Mouse (Mus musculus) layer of hippocampus, adult 11-12 months (tissue): ENCODE measurements around the gene Gcm1.
"Not testable (repeated sequence)": the region's sequence is repeated elsewhere in the genome, so short reads cannot be mapped to it uniquely, and the experiment has no call there.

ENCODE experiments used
- DNase-seq: peaks from one replicate; pipeline ENCODE4 v3.0.0; 2022; ENCODE audit warnings: low spot score

Gene Gcm1

DNA sequence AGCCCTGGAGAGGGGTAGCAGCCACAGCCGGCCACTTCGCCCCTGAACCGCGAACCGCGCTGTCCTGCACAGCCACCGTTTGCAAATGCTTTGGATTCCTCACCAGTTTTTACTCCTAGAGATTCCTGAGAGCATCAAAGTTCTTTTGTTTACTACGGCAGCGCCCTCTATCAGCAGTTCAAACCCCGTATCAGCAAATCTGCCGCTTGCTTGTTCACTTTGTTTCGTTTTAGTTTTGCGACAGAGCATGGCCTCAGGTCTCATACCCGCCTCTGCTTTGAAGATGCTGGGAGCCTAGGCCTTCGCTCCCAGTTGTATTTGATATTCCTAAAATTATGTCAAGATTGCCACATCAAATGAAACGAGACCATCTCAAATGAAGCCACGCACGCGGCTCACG is 5.0 kb upstream of the Gcm1 start:
- no peak for DNase-seq

DNA sequence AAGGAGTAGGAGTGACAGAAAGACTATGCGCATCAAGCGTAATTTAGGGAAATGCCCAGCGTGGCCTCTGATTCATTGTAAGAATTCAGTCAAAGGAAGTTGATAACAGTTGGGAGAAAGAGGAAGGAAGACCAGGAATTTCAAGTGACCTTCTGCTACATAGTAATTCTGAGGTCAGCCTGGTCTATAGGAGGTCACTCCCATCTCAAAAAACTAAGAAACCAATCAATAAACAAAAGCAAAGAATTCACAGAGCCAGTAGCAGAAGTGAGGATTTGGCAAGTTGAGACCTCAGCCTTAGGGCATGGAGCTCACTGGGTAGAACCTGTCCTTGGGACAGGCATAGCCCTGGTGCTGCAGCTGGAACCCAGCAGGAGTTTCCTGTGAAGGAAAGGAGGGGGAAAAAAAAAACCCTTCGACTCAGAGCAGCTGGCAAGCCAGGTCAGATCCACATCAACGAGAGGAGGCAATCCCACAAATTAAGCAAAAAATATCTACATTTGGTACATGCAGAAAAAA is 1.2 kb upstream of the Gcm1 start:
- DNase-seq: no peak

GRCm38 (mm10) chr9:78053821-78054220 is 2.1 kb downstream of the Gcm1 start:
- no peak for DNase-seq

DNA sequence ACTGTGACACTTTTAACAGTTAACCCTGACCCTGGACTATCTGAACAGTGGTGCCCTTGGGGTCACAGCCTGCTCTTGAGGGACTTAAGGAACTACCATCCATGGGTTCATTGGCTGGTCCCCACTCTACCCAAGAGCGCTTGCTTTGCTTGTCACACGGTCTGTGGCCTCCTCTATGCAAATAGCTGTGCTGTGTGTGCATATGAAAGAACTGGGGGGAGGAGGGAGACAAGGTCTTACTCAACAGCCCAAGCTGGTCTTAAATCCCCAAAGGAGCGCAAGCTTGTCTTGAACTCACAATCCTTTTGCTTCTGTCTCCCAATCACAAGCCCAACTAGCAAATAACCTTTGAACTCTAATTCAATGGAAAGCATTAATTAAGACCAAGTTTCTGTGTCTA is 2.6 kb downstream of the Gcm1 start:
- DNase-seq: no peak

GRCm38 (mm10) chr9:78059525-78060120 is 7.9 kb downstream of the Gcm1 start:
- no peak for DNase-seq

DNA sequence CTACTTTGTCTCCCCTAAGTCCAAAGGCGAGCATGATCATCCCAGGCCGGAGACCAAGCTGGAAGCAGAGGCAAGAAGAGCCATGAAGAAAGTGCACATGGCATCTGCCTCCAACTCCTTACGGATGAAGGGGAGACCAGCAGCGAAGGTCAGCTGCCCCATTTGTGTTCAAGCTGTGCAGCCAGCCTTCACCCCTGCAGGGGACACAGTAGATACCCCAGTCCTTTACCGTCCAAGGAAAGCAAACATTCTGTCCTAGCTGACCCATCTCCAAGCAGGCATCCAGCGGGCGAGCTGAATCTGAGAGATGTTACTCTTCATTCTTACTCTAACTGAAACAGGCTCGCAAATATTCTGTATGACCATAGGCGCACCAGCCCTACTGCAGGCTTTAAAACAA is 10.7 kb downstream of the Gcm1 start:
- no peak for DNase-seq

- DNase-seq: no peak
These were observed 12.4 kb downstream of the Gcm1 start for GRCm38 (mm10) chr9:78064121-78064520.

DNA sequence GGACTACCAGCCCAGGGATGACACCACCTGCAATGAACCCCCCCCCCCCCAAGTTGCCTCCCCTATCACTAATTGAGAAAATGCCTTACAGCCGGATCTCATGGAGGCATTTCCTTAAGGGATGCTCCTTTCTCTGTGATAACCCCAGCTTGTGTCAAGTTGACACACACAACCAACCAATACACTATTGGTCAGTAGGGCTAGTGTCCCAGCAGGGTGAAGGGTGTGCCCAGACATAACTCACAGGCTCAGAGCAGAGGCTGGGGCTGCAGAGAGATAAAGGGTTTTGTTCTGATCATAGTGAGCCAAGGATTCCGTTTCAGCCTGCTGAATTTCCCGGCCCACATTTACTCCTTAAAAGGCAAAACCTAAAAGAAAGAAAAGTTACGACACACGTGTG is 18.8 kb downstream of the Gcm1 start:
- no peak for DNase-seq

GRCm38 (mm10) chr9:78071626-78072025 is 19.9 kb downstream of the Gcm1 start:
- no peak for DNase-seq

- DNase-seq: not testable (repeated sequence)
These were observed 21.6 kb downstream of the Gcm1 start for GRCm38 (mm10) chr9:78073291-78073690.

- no peak for DNase-seq
These were observed 22.1 kb downstream of the Gcm1 start for GRCm38 (mm10) chr9:78073713-78074340.

- no peak for DNase-seq
These were observed 23.5 kb downstream of the Gcm1 start for GRCm38 (mm10) chr9:78075256-78075655.

DNA sequence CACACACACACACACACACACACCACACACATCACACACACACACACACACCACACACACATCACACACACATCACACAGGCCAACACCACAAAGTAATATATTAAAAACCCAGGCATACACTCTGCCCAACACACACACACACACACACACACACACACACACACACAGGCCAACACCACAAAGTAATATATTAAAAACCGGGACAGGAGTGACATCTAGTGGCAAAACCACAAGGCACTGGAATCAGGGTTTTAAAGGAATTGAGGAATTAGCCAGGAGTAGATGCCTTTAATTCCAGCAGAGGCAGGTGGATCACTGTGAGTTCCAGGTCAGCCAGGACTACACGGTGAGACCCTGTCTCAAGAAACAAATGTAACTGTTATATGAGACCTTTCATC is 26.5 kb downstream of the Gcm1 start:
- DNase-seq: no peak

- no peak for DNase-seq
These were observed 30.1 kb downstream of the Gcm1 start for GRCm38 (mm10) chr9:78081835-78082234.

DNA sequence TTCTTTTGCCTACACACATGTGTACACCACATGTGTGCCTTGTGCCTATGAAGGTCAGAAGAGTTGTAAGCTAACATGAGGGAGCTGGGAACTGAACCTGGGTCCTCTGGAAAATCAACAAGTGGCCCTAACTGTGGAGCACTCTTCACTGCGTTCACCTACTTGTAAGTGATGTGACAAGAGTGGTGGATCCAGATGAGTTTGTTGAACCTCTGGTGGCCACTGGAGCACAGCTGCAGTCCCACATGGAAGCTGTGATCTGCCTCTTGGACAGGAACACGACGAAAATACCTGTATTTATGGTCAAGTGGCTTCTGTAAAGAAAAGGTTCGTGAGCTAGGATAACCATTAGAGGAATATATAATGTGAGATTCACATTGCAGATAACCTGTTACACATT is 32.6 kb downstream of the Gcm1 start:
- DNase-seq: no peak

DNA sequence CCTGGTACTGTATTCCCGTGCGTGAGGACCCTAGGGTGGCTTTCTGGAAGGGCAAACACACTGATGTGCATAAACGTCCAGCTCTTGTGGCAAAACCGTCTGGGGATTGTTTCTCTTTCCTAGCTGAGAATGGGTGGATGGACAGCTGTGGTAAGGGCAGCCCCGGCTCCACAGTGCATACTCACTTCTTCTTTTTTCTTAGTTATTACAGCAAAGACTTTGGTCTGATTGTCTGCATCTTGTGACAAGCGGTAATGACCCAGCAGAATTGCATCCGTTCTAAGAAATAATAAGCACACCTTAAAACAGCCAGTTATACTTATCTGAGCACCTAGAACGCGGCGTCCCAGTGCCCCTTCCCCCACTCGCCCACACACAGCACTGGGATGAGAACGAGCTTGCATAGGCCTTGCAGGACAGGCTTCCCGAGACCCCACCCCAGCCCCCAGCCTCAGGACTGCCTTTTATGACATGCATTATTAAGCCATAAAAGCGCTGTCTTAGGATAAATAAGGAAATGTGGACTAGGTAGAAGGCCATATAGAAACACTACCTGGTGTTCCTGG is 34.1 kb downstream of the Gcm1 start:
- no peak for DNase-seq

DNA sequence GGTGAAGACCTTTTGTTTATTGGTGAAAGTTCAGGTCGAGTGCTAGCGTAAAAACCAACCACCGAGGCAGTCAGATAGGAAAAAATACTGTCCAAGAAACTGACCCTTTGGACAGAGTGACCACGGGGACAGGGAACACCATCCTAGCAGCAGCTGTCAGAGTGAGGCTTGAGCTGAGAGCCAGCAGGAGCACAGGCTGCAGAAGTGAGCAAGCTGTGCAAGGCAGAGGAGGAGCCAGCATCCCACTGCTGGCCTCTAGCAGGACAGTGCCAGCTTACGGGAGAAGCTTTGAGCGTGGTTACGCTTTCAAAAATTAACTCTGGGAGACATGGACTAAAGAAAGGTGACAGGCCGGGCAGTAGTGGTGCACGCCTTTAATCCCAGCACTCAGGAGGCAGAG is 36.0 kb downstream of the Gcm1 start:
- no peak for DNase-seq

GRCm38 (mm10) chr9:78088521-78088920 is 36.8 kb downstream of the Gcm1 start:
- no peak for DNase-seq

DNA sequence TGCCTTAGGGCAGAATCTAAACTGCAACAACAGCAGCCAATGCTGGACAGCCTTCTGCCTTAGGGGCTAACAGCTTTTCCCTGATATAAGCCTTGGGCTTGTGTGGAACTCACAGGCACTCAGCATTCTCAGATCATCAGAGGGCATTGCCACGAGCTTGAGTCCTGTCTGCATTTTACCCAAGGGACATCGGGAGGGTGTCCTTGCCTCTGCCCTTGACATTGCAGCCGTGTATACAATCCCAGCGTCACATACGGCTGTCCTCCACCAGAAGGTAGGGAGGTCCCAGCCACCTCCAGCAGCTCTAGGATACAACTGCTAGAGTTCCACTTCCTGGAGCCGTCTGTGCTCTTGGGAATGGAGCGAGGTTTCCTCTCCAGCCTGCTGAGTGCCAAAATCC is 37.2 kb downstream of the Gcm1 start:
- DNase-seq: no peak

DNA sequence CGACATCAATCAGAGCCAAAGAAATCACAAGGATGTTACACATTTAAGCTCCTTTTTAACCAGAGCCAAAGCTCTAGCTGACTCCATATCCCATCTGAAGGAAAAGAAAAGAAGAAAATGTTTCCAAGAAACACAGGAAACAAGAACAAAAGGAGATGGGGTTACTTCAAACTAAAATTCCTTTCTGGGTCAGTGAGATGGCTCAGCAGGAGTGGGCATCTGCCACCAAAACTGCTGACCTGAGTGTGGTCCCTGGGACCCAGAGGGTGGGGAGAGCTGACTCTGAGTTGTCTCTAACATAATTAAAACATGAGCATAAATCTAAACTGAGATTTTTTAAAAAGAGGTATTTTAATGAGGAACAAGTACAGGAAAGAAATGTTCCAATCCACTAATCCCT is 38.2 kb downstream of the Gcm1 start:
- DNase-seq: no peak

DNA sequence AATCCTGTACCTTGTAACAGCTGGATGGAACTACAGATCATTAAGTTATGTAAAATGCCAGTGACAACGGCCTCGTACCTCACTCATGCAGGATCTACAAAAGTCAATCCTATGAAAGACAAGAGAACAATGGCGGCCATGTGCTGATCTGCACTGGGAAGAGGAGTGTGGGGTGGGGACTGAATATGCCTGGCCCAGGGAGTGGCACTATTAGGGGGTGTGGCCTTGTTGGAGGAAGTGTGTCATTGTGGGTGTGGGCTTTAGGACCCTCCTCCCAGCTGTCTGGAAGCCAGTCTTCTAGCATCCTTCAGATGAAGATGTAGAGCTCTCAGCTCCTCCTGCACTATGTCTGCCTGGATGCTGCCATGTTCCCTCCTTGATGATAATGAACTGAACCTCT is 38.9 kb downstream of the Gcm1 start:
- DNase-seq: no peak

DNA sequence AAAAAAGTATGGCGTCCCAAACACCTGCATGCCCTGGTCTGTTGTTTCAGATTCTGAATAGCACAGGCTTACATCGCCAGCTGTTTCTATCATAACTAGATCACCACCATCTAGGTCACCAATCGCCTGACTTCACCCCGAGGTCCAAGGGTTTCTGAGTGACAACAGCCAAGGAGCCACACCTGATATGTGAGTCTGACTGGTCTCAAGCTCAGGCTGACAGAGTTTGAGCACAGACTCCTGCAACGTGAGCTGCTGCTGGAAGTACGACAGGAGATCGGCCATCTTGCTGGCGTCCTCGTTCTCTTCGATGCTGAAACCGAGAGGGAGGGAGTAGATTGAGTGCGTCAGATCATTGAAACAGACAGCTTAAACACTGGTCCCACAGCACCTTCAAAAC is 44.0 kb downstream of the Gcm1 start:
- DNase-seq: no peak

DNA sequence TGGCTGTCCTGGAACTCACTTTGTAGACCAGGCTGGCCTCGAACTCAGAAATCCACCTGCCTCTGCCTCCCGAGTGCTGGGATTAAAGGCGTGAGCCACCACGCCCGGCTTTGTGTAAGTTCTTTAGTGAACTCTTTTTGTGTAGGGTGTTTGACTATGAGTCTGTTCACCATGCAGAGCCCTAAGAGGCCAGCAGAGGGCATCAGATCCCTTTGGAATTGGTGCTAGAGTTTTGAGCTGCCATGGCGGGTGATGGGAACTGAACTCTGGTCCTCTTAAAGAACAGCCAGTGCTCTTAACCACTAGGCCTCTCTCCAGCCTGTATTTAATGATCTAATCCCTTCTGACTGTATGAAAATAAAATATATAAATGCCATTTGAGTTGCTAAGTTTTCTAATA is 44.7 kb downstream of the Gcm1 start:
- no peak for DNase-seq

GRCm38 (mm10) chr9:78100956-78101355 is 49.2 kb downstream of the Gcm1 start:
- DNase-seq: no peak
